Comparison of ENCODE assay signal across 20 mouse cellular contexts in the genomic region with DNA sequence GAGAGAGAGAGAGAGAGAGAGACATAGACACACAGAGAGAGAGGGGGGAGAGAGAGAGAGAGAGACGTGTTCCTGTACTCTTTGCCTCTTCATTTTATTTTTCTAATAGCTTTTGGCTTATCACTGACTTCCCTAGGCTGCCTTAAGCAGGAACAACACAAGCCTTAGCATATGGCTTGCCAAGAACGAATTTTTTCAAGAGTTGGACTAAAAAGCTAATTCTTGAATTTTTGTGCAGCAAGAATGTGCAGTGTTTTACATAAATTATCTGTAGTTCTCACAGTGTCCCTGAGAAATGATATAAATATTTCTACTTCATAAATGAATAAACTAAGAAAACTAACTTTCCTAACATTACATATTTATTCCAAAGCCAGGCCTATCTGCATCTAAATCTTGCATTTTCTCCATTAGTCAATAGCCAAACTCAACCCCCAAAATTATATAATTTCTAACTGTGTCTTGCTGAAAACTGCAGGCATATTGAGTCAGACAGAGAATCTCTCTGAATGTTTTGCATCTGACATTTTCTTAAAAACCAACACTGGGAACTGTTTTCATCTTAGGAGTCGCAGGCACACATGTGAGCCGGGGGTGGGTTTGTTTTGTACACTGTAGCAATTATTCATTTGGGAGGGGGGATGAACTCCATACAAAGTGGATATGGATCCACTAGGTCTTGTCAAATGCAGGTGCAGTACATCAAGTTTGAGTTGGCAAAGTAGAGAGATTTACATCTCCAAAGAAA. TPM values are rescaled to one million over a fixed set of nuclear protein-coding genes. Genes with fewer than 3 reads are reported as not detected.
DNase-seq lines count a peak whose midpoint lies in the region; ATAC-seq lines count a peak whose summit lies in the region.
"Had no signal": no experiment of that assay in that cellular context is flagged by ENCODE, and none has a peak within 500 bp of the region (broad histone marks: within the 10 kb centered on the region; RNA-seq: fewer than 3 reads in every experiment).

No protein-coding gene starts in this region.

- H3K4me1 ChIP-seq in kidney, embryonic 14.5 days (ENCODE audit: control insufficient read depth, insufficient read depth, low read length): no peaks in the 10 kb centered on the region
- H3K4me1 ChIP-seq: embryonic facial prominence, embryonic 13.5 days; forebrain, embryonic 12.5 days; heart, embryonic 10.5 days; hindbrain, embryonic 13.5 days had no signal

- peak; percentile 94 for ATAC-seq in frontal cortex, adult (ENCODE audit: low TSS enrichment)
- no peak for ATAC-seq in kidney, embryonic 14.5 days (ENCODE audit: low FRiP score, low TSS enrichment)

- no peaks in the 10 kb centered on the region for H3K9me3 ChIP-seq in kidney, embryonic 14.5 days (ENCODE audit: control insufficient read depth, low read length)
- H3K9me3 ChIP-seq: embryonic facial prominence, embryonic 13.5 days; forebrain, embryonic 12.5 days; heart, embryonic 10.5 days; hindbrain, embryonic 13.5 days had no signal

- H3K36me3 ChIP-seq in kidney, embryonic 14.5 days (ENCODE audit: control insufficient read depth, insufficient read depth, low read length): no peaks in the 10 kb centered on the region
- H3K36me3 ChIP-seq: embryonic facial prominence, embryonic 13.5 days; forebrain, embryonic 12.5 days; heart, embryonic 10.5 days; hindbrain, embryonic 13.5 days had no signal

- no peak for DNase-seq in frontal cortex, postnatal 14 days (ENCODE audit: low spot score in 2 of 2)
- DNase-seq in left cerebral cortex, adult 18-20 months (ENCODE audit: low spot score in 2 of 2): peak; percentile 15 to 26
- no peak for DNase-seq in left cerebral cortex, postnatal 4 days
- DNase-seq in right cerebral cortex, adult 2 months (ENCODE audit: low spot score in 2 of 2): peak; percentile 26 to 54
- no peak for DNase-seq in right cerebral cortex, postnatal 10 days (ENCODE audit: low spot score in 2 of 2)
- DNase-seq in cerebellum, postnatal 4 days (ENCODE audit: low spot score in 2 of 2): no peak
- DNase-seq: adrenal gland, postnatal 10 days; cerebellum, adult 11-12 months; cerebellum, adult 9-10 months; cerebellum, postnatal 25 days; gastrocnemius, postnatal 10 days; heart, adult 18-20 months; heart, postnatal 14 days had no signal

- intact Hi-C loops in left cerebral cortex, postnatal 4 days (cut with DNase I): no loop called here

- no peak overlapping the region for H3K9ac ChIP-seq in kidney, embryonic 14.5 days (ENCODE audit: low read depth, low read length)
- H3K9ac ChIP-seq: embryonic facial prominence, embryonic 13.5 days; forebrain, embryonic 12.5 days; hindbrain, embryonic 13.5 days had no signal

- WGBS in kidney, embryonic 14.5 days: 71% methylated on average over 4 of the region's 4 CpGs

- no peaks in the 10 kb centered on the region for H3K27me3 ChIP-seq in kidney, embryonic 14.5 days (ENCODE audit: control insufficient read depth, insufficient read depth, low read length)
- H3K27me3 ChIP-seq: embryonic facial prominence, embryonic 13.5 days; forebrain, embryonic 12.5 days; hindbrain, embryonic 13.5 days had no signal

- no peak overlapping the region for H3K4me2 ChIP-seq in kidney, embryonic 14.5 days (replicated peaks; ENCODE audit: low read depth, low read length)
- H3K4me2 ChIP-seq: embryonic facial prominence, embryonic 13.5 days; forebrain, embryonic 12.5 days; hindbrain, embryonic 13.5 days had no signal

- no peak overlapping the region for H3K27ac ChIP-seq in kidney, embryonic 14.5 days (ENCODE audit: low read depth, low read length)
- H3K27ac ChIP-seq: embryonic facial prominence, embryonic 13.5 days; forebrain, embryonic 12.5 days; heart, embryonic 10.5 days; hindbrain, embryonic 13.5 days had no signal

- no peak overlapping the region for H3K4me3 ChIP-seq in kidney, embryonic 14.5 days (ENCODE audit: low read length)
- H3K4me3 ChIP-seq: embryonic facial prominence, embryonic 13.5 days; forebrain, embryonic 12.5 days; heart, embryonic 10.5 days; hindbrain, embryonic 13.5 days had no signal

RNA-seq across cellular contexts. Expression of a gene that starts 26.5 kb away (rescaled TPM):
- total RNA-seq in left cerebral cortex, adult 18-20 months (2021): 10 to 100 TPM; 32.9 to 38.9 TPM
- total RNA-seq in left cerebral cortex, postnatal 4 days (2021): 10 to 100 TPM; 32.9 to 36.6 TPM
- 0.91 and 1.6 TPM in 2 replicates for polyA plus RNA-seq in kidney, embryonic 14.5 days (2014; fragmentation: Nextera tagmentation; extraction: Ambion mirVana)
- total RNA-seq: MEL had no signal

Comparison
In these comparisons a context has a peak if more than half of its experiments do, and no peak if none do; other contexts are left out.
1. DNase-seq: peak in left cerebral cortex, adult 18-20 months (2 of 2) and right cerebral cortex, adult 2 months (2 of 2); none in frontal cortex, postnatal 14 days (0 of 2), left cerebral cortex, postnatal 4 days (single experiment), right cerebral cortex, postnatal 10 days (0 of 2) and cerebellum, postnatal 4 days (0 of 2).